Mouse (Mus musculus) forebrain, embryonic 14.5 days (tissue): ENCODE results near the gene Fam117a. TPM values are rescaled to one million over a fixed set of nuclear protein-coding genes. Genes with fewer than 3 reads are reported as not detected.

ENCODE experiments used
- ATAC-seq: fragments of 200-750 bp; cut with Nextera tagmentation; 2 replicates; pipeline ENCODE4 v1.8.0; 2017; ENCODE audit warnings: mild to moderate bottlenecking, moderate library complexity
- DNase-seq: peaks from one replicate; pipeline ENCODE4 v3.0.0-alpha.2; 2015; ENCODE audit warnings: low spot score
- H3K27ac ChIP-seq: fragments of 300-500 bp; sonication (generic); 2 replicates; pipeline ENCODE4 v1.5.1; 2014; ENCODE audit warnings: low read depth, mild to moderate bottlenecking, control low read depth, low read length, moderate library complexity
- H3K27me3 ChIP-seq: fragments of 300-500 bp; sonication (generic); replicated peaks from 2 replicates; pipeline ENCODE4 v1.6.1; 2014; ENCODE audit warnings: low read length, control low read depth, mixed read lengths; ENCODE audit not compliant: control insufficient read depth, insufficient read depth
- H3K36me3 ChIP-seq: fragments of 300-500 bp; sonication (generic); 2 replicates; pipeline ENCODE4 v1.6.1; 2014; ENCODE audit warnings: low read length, control low read depth; ENCODE audit not compliant: control insufficient read depth, insufficient read depth
- H3K4me1 ChIP-seq: fragments of 300-500 bp; sonication (generic); 2 replicates; pipeline ENCODE4 v1.6.1; 2014; ENCODE audit warnings: antibody characterized with exemption, low read length, control low read depth; ENCODE audit not compliant: control insufficient read depth, insufficient read depth
- H3K4me2 ChIP-seq: fragments of 300-500 bp; sonication (generic); 2 replicates; pipeline ENCODE4 v1.6.1; 2014; ENCODE audit warnings: mild to moderate bottlenecking, control low read depth, low read length
- H3K4me3 ChIP-seq: fragments of 300-500 bp; sonication (generic); 2 replicates; pipeline ENCODE4 v1.5.1; 2014; ENCODE audit warnings: low read depth, low read length, control low read depth
- H3K9ac ChIP-seq: fragments of 300-500 bp; sonication (generic); 2 replicates; pipeline ENCODE4 v1.6.1; 2014; ENCODE audit warnings: mild to moderate bottlenecking, low read length, control low read depth, moderate library complexity
- H3K9me3 ChIP-seq: fragments of 300-500 bp; sonication (generic); replicated peaks from 2 replicates; pipeline ENCODE4 v1.6.1; 2016; ENCODE audit warnings: low read length, control low read depth, mixed read lengths; ENCODE audit not compliant: control insufficient read depth
- WGBS: fragments of 180-500 bp; shearing (Covaris S2); extraction: QIAGEN DNeasy Blood & Tissue Kit; methylation state at CpG from one replicate; pipeline ENCODE4 v1.1.7; 2014; 5-methylcytosine and 5-hydroxymethylcytosine counted together
- polyA plus RNA-seq: library from polyadenylated mRNA; unstranded; fragments of >200 nt; fragmentation: Nextera tagmentation; extraction: Ambion mirVana; gene quantifications from 2 replicates; pipeline ENCODE4 v1.2.1, GENCODE M21; 2014

Fam117a gene
- polyA plus RNA-seq, 1 experiment from 2014 or later = 3.3 TPM

GRCm38 (mm10) chr11:95423505-95423904 lies 86.7 kb downstream of the Fam117a start:
- no peak overlapping the region for H3K4me2 ChIP-seq
- 90% methylated on average over 3 of the region's 3 CpGs for WGBS
- ATAC-seq = no peak

GRCm38 (mm10) chr11:95431344-95431743 lies 94.5 kb downstream of the Fam117a start:
- WGBS = 90% methylated on average over 2 of the region's 2 CpGs
- H3K4me2 ChIP-seq = no peak overlapping the region
- no peaks in the 10 kb centered on the region for H3K27me3 ChIP-seq
- no peak for ATAC-seq
- H3K36me3 ChIP-seq = no peaks in the 10 kb centered on the region
- H3K9me3 ChIP-seq = no peaks in the 10 kb centered on the region
- H3K9ac ChIP-seq = no peak overlapping the region
- H3K27ac ChIP-seq = no peak overlapping the region
- H3K4me3 ChIP-seq = no peak overlapping the region
- DNase-seq = no peak
- H3K4me1 ChIP-seq = no peaks in the 10 kb centered on the region

More at GRCm38 (mm10) chr11:95423505-95423904, 86.7 kb downstream of the Fam117a start:
- Histone ChIP-seq H3K36me3 (no peaks in the 10 kb centered on the region), H3K27ac (no peak overlapping the region), H3K27me3 (no peaks in the 10 kb centered on the region), H3K4me1 (no peaks in the 10 kb centered on the region), H3K4me3 (no peak overlapping the region), H3K9ac (no peak overlapping the region), H3K9me3 (no peaks in the 10 kb centered on the region)
- DNase-seq = no peak

Other genes starting within 250 kb of the Fam117a start
- not detected in 2 replicates for gene Dlx3, start 216.9 kb upstream of the Fam117a start, polyA plus RNA-seq
- gene Dlx4, start 190.8 kb upstream of the Fam117a start, polyA plus RNA-seq = 0.11 TPM in 1 of 2 replicates, not detected in the other
- not detected in 2 replicates for gene Tac4, start 75.5 kb upstream of the Fam117a start, polyA plus RNA-seq
- gene Kat7, start 26.8 kb upstream of the Fam117a start, polyA plus RNA-seq = 66.5 and 68.0 TPM in 2 replicates
- 168 and 174 TPM in 2 replicates for gene Slc35b1, start 47.7 kb downstream of the Fam117a start, polyA plus RNA-seq
- gene Spop, start 77.1 kb downstream of the Fam117a start, polyA plus RNA-seq = 62.0 and 96.6 TPM in 2 replicates
- 7.8 and 10.3 TPM in 2 replicates for gene Nxph3, start 177.6 kb downstream of the Fam117a start, polyA plus RNA-seq